Mouse (Mus musculus): Measurements from ENCODE around the gene Srebf1. TPM values are rescaled to one million over a fixed set of nuclear protein-coding genes. Genes with fewer than 3 reads are reported as not detected.

The Srebf1 gene
- polyA plus RNA-seq (2015; fragmentation: Nextera tagmentation; extraction: Ambion mirVana), result 36.1 and 47.0 TPM in 2 replicates

DNA sequence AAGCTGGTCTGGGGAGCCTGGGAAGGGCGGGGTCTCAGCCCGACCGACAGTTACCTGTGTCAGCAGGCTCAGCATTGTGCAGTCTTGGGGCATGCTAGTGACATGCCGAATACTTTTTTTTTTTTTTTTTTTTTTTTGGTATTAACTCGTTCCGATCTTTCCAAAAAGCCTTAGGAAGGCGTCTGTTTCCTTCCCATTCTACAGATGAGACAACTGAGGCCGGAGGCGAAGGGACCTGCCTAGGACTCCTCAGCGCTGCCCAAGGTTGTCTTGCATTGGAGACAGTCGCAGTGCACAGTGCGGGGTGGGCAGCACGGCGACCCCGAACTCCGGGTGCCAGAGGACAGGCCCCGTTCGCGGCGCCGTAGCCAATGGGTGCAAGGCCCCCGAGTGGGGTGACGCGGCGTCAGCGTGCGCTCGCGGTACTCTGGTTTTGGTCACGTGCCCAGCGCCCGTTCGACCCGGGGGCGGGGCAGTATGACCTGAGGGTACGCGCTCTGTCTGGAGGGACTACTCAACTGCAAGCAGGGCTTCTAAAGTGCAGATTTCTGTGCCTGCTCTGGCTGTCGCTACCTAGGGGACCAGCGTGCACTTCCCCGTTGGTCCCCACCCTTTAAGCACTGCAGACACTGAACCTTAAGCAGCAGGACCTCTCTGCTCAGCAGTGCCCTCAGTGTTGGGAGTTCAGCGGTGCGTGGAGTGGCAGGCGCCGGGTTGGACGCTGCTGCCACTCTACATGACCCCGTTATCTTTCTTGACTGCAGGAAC, at the start of gene Srebf1:
TSS of gene Srebf1 (minus strand) at position 113 of the 768 bp plus-strand sequence.
- Histone ChIP-seq H3K4me2 (ENCODE audit: low read depth, low read length) (peak within 1 kb of the TSS; percentile 78), H3K9me3 (replicated peaks; ENCODE audit: control insufficient read depth, low read length) (no peaks in the 10 kb centered on the region), H3K4me3 (ENCODE audit: low read length) (peak within 1 kb of the TSS; percentile 56), H3K4me1 (ENCODE audit: control insufficient read depth, insufficient read depth, low read length) (peaks cover 34% of the 10 kb centered on the region), H3K36me3 (ENCODE audit: control insufficient read depth, insufficient read depth) (no peaks in the 10 kb centered on the region), H3K27ac (ENCODE audit: low read length) (peak within 1 kb of the TSS; percentile 91), H3K27me3 (ENCODE audit: control insufficient read depth, insufficient read depth, low read length) (no peaks in the 10 kb centered on the region), H3K9ac (ENCODE audit: low read length) (peak within 1 kb of the TSS; percentile 69)
- WGBS, result 6% methylated on average over 46 of the region's 46 CpGs
- peak; percentile 75 for ATAC-seq (replicated peaks; ENCODE audit: extremely low read depth, insufficient read depth, low FRiP score)

DNA sequence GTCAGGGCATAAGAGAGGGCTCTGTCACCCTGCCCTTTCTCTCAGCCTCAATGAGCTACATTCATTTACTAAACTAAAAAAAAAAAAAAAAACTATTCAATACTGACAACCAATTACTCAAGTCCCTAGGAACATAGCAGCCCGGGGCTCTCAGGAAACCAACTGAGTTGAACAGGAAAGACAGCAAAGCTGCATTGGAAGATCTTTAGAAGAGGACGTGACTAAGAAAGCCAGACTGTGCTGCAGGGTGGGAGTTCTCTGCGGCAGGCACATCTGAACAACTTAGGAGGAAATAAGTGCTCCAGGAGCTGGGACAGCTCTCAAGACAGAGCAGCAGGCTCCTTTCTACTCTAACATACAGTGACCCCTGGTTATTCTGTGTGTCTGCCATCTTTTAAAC, 46.2 kb upstream of the Srebf1 start:
- Histone ChIP-seq H3K9me3 (replicated peaks; ENCODE audit: control insufficient read depth, low read length) (no peaks in the 10 kb centered on the region), H3K36me3 (ENCODE audit: control insufficient read depth, insufficient read depth) (0 out of 2 replicates have a peak, but pooled peaks cover 2% of the 10 kb centered on the region), H3K4me2 (ENCODE audit: low read depth, low read length) (no peak overlapping the region), H3K4me3 (ENCODE audit: low read length) (no peak overlapping the region), H3K27ac (ENCODE audit: low read length) (peak overlapping the region; percentile 49), H3K27me3 (ENCODE audit: control insufficient read depth, insufficient read depth, low read length) (no peaks in the 10 kb centered on the region), H3K4me1 (ENCODE audit: control insufficient read depth, insufficient read depth, low read length) (peaks cover 7% of the 10 kb centered on the region), H3K9ac (ENCODE audit: low read length) (no peak overlapping the region)
- 67% methylated on average over 3 of the region's 3 CpGs for WGBS
- peak; percentile 35; the same call in 1 of the 2 replicates for ATAC-seq (replicated peaks; ENCODE audit: extremely low read depth, insufficient read depth, low FRiP score)

DNA sequence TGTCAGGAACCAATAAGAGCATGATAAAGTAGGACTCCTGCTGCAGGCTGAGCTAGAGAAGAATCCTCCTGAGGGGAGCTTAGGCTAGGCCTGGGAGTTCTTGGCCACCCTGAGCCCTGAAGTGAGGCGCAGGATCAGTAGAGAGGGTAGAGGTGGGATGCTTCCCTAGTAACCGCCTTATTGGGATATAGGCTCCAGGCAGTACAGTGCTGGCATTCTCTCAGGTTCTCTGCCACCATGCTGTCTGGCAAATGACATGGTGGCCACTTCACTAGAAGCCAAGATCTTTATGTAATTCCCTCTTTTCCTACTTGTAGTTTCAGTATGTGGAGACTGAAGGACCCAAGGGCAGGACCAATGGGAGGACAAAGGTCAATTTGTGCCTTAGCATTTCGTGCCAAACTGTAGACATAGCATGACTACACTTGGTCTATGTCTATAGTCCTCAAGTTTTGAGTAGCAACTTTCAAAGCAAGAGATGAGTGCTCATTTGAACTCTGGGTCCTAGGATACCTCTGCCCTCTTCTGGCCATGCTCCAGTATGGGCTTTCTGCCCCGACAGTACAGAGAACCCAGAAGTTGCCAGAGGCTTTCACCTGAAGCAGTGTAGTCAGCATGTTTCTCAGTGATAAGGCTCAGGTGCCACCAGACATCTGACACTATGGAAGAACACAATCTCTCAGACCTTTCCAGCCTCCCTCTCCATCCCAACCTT, 43.0 kb upstream of the Srebf1 start:
- ATAC-seq (replicated peaks; ENCODE audit: extremely low read depth, insufficient read depth, low FRiP score), result no peak
- Histone ChIP-seq H3K9me3 (replicated peaks; ENCODE audit: control insufficient read depth, low read length) (no peaks in the 10 kb centered on the region), H3K4me2 (ENCODE audit: low read depth, low read length) (no peak overlapping the region)

DNA sequence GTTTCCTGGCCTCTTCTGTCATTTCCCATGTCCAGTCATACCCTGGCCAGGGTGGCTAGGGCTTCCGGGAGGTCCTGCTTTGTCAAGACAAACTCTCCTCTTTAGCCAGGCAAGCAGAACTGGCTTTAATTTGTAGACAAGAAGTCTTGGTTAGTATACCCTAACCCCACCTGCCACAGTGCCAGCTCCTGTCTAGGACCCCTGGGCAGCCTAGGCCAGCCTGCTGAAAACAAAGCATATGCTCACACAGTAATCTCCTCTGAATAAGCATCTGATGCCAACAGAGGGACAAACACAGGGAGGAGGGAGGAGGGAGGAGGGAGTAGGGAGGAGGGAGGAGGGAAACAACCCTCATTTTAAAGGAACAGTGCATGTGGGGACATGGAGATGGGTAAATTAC, 42.3 kb upstream of the Srebf1 start:
- H3K9ac ChIP-seq (ENCODE audit: low read length), result no peak overlapping the region
- 0 out of 2 replicates have a peak, but pooled peaks cover 3% of the 10 kb centered on the region for H3K4me1 ChIP-seq (ENCODE audit: control insufficient read depth, insufficient read depth, low read length)
- H3K9me3 ChIP-seq (replicated peaks; ENCODE audit: control insufficient read depth, low read length), result no peaks in the 10 kb centered on the region
- H3K27ac ChIP-seq (ENCODE audit: low read length), result no peak overlapping the region
- 79% methylated on average over 1 of the region's 1 CpGs for WGBS
- no peak for ATAC-seq (replicated peaks; ENCODE audit: extremely low read depth, insufficient read depth, low FRiP score)
- no peaks in the 10 kb centered on the region for H3K27me3 ChIP-seq (ENCODE audit: control insufficient read depth, insufficient read depth, low read length)
- H3K4me2 ChIP-seq (ENCODE audit: low read depth, low read length), result no peak overlapping the region
- no peak overlapping the region for H3K4me3 ChIP-seq (ENCODE audit: low read length)
- peaks cover 4% of the 10 kb centered on the region for H3K36me3 ChIP-seq (ENCODE audit: control insufficient read depth, insufficient read depth)

More for the DNA sequence above, 43.0 kb upstream of the Srebf1 start:
- H3K36me3 ChIP-seq (ENCODE audit: control insufficient read depth, insufficient read depth), result peaks cover 6% of the 10 kb centered on the region
- WGBS, result 83% methylated on average over 4 of the region's 4 CpGs
- no peak overlapping the region for H3K9ac ChIP-seq (ENCODE audit: low read length)
- 0 out of 2 replicates have a peak, but pooled peaks cover 3% of the 10 kb centered on the region for H3K4me1 ChIP-seq (ENCODE audit: control insufficient read depth, insufficient read depth, low read length)
- no peaks in the 10 kb centered on the region for H3K27me3 ChIP-seq (ENCODE audit: control insufficient read depth, insufficient read depth, low read length)
- no peak overlapping the region for H3K4me3 ChIP-seq (ENCODE audit: low read length)
- H3K27ac ChIP-seq (ENCODE audit: low read length), result no peak overlapping the region

DNA sequence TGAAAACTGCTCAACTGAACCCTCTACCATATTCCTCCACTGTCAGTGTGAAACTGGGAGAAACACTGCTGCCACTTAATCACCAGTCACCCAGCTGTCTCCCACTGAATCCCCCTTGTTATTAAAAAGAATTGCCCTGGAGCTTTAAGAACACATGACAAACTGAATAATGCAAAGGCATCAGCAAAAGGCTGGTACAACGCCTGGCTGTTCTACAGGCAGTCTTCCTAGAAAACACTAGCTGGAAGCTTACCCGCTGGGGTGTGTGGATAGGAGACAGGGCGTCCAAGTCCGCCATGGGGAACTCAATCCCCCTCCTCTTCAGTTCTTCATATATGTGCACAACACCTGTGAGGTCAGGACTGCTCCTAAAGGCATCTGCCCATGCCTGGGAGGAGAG, 40.0 kb upstream of the Srebf1 start:
- Histone ChIP-seq H3K27me3 (ENCODE audit: control insufficient read depth, insufficient read depth, low read length) (no peaks in the 10 kb centered on the region), H3K4me2 (ENCODE audit: low read depth, low read length) (no peak overlapping the region), H3K36me3 (ENCODE audit: control insufficient read depth, insufficient read depth) (peaks cover 4% of the 10 kb centered on the region), H3K9ac (ENCODE audit: low read length) (no peak overlapping the region), H3K9me3 (replicated peaks; ENCODE audit: control insufficient read depth, low read length) (no peaks in the 10 kb centered on the region), H3K4me3 (ENCODE audit: low read length) (no peak overlapping the region), H3K4me1 (ENCODE audit: control insufficient read depth, insufficient read depth, low read length) (0 out of 2 replicates have a peak, but pooled peaks cover 3% of the 10 kb centered on the region), H3K27ac (ENCODE audit: low read length) (no peak overlapping the region)
- no peak for ATAC-seq (replicated peaks; ENCODE audit: extremely low read depth, insufficient read depth, low FRiP score)
- 87% methylated on average over 4 of the region's 4 CpGs for WGBS

DNA sequence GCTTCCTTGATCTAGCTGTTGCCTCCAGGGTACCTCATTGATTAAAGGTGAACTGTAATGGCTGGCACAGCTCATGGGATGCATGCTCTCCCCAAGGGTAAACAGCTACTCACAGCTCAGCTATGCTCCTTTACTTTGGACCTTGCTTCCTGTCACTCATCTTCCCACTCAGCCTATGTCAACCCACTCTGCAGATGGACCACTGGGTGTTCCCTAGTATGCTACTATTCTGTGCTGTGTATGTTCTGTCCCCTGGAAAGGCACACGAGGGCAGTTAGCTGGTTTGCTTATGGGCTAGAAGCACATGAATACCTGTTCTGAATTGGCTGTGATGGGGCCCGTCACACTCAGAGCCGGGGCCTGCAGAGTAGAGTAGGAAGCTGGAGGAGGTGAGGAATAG, 38.4 kb upstream of the Srebf1 start:
- Histone ChIP-seq H3K4me1 (ENCODE audit: control insufficient read depth, insufficient read depth, low read length) (peaks cover 17% of the 10 kb centered on the region), H3K27ac (ENCODE audit: low read length) (no peak overlapping the region), H3K4me2 (ENCODE audit: low read depth, low read length) (no peak overlapping the region), H3K36me3 (ENCODE audit: control insufficient read depth, insufficient read depth) (peaks cover 4% of the 10 kb centered on the region), H3K4me3 (ENCODE audit: low read length) (no peak overlapping the region), H3K27me3 (ENCODE audit: control insufficient read depth, insufficient read depth, low read length) (no peaks in the 10 kb centered on the region), H3K9me3 (replicated peaks; ENCODE audit: control insufficient read depth, low read length) (no peaks in the 10 kb centered on the region), H3K9ac (ENCODE audit: low read length) (no peak overlapping the region)
- ATAC-seq (replicated peaks; ENCODE audit: extremely low read depth, insufficient read depth, low FRiP score), result no peak
- 82% methylated on average over 3 of the region's 3 CpGs for WGBS

DNA sequence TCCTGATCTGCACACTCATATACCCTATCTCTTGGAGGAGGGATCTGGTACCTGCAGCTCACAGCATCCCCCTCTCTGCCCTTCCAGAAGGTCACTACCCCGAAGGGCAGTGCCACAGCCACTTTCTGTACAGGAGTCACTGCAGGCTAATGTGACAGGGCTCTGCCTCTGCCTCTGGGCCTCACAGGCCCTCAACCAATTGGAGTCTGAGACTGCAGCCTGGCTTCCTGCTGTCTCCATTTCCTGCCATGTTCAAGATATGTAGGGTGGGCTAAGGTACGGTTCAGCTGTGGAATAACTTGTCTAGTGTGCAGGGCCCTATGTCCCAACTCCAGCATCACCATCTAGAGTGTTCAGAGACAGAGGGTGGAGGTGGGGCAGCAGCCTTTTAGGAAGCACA, 35.3 kb upstream of the Srebf1 start:
- peaks cover 4% of the 10 kb centered on the region for H3K36me3 ChIP-seq (ENCODE audit: control insufficient read depth, insufficient read depth)
- no peak for ATAC-seq (replicated peaks; ENCODE audit: extremely low read depth, insufficient read depth, low FRiP score)
- WGBS, result 62% methylated on average over 2 of the region's 2 CpGs
- no peak overlapping the region for H3K9ac ChIP-seq (ENCODE audit: low read length)
- no peak overlapping the region for H3K4me2 ChIP-seq (ENCODE audit: low read depth, low read length)
- H3K9me3 ChIP-seq (replicated peaks; ENCODE audit: control insufficient read depth, low read length), result no peaks in the 10 kb centered on the region
- no peak overlapping the region for H3K27ac ChIP-seq (ENCODE audit: low read length)
- no peaks in the 10 kb centered on the region for H3K27me3 ChIP-seq (ENCODE audit: control insufficient read depth, insufficient read depth, low read length)
- peaks cover 40% of the 10 kb centered on the region for H3K4me1 ChIP-seq (ENCODE audit: control insufficient read depth, insufficient read depth, low read length)
- H3K4me3 ChIP-seq (ENCODE audit: low read length), result no peak overlapping the region

DNA sequence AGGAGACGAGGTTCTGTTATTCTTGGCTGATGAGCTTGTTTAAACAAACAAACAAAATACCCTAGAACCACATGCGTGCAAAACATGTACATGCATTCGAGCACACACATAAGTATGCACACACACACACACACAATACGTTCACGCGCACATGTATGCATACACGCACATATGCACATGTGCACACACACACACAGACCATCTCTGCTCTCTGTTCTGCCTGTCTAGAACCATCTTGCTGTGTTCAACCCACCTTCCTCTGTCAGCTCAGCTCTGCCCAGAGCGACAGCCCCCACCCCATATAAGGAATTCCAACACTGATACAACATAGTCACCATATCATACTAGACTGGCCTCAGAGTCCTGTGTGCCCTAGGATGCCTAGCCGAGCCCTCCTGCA, 34.3 kb upstream of the Srebf1 start:
- no peaks in the 10 kb centered on the region for H3K27me3 ChIP-seq (ENCODE audit: control insufficient read depth, insufficient read depth, low read length)
- WGBS, result 72% methylated on average over 9 of the region's 9 CpGs
- H3K4me2 ChIP-seq (ENCODE audit: low read depth, low read length), result no peak overlapping the region
- no peak overlapping the region for H3K4me3 ChIP-seq (ENCODE audit: low read length)
- H3K4me1 ChIP-seq (ENCODE audit: control insufficient read depth, insufficient read depth, low read length), result peaks cover 40% of the 10 kb centered on the region
- H3K27ac ChIP-seq (ENCODE audit: low read length), result peak overlapping the region; percentile 45; the same call in 1 of the 2 replicates
- H3K36me3 ChIP-seq (ENCODE audit: control insufficient read depth, insufficient read depth), result peaks cover 4% of the 10 kb centered on the region
- no peaks in the 10 kb centered on the region for H3K9me3 ChIP-seq (replicated peaks; ENCODE audit: control insufficient read depth, low read length)
- ATAC-seq (replicated peaks; ENCODE audit: extremely low read depth, insufficient read depth, low FRiP score), result no peak
- no peak overlapping the region for H3K9ac ChIP-seq (ENCODE audit: low read length)

DNA sequence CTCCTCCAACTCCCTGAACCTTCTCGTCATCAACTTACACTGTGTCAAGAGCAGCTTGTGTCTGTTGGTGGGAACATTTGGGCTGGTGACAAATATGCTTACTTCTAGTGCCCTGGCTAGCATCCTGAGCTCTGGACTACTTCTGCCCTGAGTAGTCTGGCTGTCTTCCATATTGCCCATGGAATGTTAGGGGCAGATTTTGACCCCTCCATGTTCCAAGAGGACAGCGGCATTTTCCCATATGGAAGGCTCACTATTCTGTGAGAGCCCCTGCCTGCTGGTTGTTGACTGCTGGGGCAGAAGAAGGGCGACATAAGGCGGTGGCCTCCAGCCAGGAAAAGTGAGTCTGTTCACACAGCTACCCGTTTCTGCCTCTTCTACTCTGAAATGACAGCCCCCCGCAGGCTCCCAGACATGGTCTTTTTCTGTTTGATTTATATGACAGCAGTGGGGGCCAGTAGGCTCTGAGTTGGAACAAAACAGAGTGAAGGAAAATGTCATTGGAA, 33.8 kb upstream of the Srebf1 start:
- Histone ChIP-seq H3K9ac (ENCODE audit: low read length) (0 out of 2 replicates have a peak overlapping the region, but pooled peaks have one; percentile 22), H3K27me3 (ENCODE audit: control insufficient read depth, insufficient read depth, low read length) (no peaks in the 10 kb centered on the region), H3K9me3 (replicated peaks; ENCODE audit: control insufficient read depth, low read length) (no peaks in the 10 kb centered on the region), H3K4me2 (ENCODE audit: low read depth, low read length) (no peak overlapping the region), H3K27ac (ENCODE audit: low read length) (peak overlapping the region; percentile 45), H3K36me3 (ENCODE audit: control insufficient read depth, insufficient read depth) (peaks cover 4% of the 10 kb centered on the region), H3K4me1 (ENCODE audit: control insufficient read depth, insufficient read depth, low read length) (peaks cover 42% of the 10 kb centered on the region), H3K4me3 (ENCODE audit: low read length) (no peak overlapping the region)
- no peak for ATAC-seq (replicated peaks; ENCODE audit: extremely low read depth, insufficient read depth, low FRiP score)
- WGBS, result 32% methylated on average over 6 of the region's 6 CpGs
